Mouse (Mus musculus) gastrocnemius, postnatal 36 days (tissue): ENCODE results near the gene Mrpl48. TPM values are rescaled to one million over a fixed set of nuclear protein-coding genes. Genes with fewer than 3 reads are reported as not detected.

Experiments
- DNase-seq, 2 experiments: peaks; one replicate each; pipeline ENCODE4 v3.0.0; 2022
- intact Hi-C: fragments of 180-260 bp; cut with DNase I; formaldehyde crosslinking; loops from one replicate; pipeline ENCODE4 v1.15.1; 2025
- total RNA-seq, 2 experiments: library from RNA; stranded (reverse); gene quantifications; 2 replicates each; pipeline ENCODE4 v1.2.3; 2021

Gene Mrpl48
- total RNA-seq, 2 experiments from 2014 or later, result 54.6 to 60.6 TPM

DNA sequence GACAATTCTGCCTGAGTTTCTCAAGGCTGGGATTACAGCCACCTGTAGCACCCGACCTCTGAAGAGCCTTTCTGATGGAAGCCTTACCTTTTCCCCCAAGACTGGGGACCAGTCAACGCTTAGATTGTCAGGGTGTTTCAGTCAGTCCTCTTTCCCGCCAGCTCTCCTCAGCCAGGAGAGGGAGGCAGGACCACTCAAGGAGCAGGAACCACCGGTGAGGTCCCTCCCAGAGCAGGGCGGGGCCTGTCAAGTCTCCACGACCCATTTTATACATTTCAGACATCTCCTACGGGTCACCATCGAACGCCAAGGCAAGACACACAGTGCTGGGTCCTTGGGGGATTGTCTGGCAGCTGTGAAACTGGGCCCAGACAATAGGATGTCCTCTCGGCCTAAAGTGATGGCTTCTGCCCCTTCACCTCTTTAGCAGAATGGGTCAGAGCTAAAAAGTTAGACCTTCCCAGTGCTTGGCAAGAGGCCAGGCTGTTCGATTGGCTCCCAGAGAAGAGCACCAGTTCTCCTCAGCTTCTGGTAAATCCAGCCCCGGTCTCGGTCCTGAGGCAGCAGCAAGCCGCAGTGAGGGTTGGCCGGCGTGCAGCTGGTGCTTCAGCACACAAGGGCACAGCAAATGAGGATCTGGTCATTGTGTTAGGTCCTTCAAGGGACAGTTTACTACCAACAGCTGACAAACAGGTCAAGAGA is 107.7 kb downstream of the Mrpl48 start:
- DNase-seq, result no peak
- intact Hi-C loops, result no loop called here

DNA sequence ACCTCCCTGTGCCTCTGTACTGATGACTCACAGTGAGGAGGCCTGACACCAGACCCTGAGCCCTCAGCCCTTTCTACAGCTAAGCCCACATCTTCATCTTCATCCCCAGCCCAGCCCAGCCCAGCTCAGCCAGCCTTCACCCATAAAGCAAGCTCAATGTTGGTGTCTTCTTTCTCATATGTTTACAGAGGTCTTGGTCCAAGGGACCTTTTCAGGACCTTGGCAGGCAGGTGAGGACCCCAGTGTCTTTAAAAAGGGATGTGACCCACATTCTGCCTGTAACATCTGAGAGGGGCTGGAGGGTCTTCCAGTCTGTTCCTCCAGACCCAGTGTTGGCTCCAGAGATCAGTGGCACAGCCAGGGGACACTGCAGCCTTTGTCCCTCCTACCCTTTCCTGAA is 108.6 kb downstream of the Mrpl48 start:
- intact Hi-C loops, result loop anchor here (5.0 kb wide), 1 partner anchor 72 kb away; no protein-coding TSS in a partner anchor

DNA sequence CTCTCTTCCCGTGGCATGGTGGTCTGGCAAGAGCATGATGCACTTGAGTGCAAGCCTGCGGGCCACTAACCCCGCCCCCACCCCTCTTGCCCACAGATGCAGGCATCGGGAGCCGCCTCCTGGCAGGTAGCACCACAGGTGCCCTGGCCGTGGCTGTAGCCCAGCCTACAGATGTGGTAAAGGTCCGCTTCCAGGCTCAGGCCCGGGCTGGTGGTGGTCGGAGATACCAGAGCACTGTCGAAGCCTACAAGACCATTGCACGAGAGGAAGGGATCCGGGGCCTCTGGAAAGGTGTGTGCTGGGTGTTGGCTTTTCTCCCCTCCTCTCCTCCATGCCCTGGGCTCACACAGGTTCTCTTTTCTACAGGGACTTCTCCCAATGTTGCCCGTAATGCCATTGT is 110.1 kb downstream of the Mrpl48 start:
- intact Hi-C loops, result loop anchor here (5.0 kb wide), 1 partner anchor 71 kb away; no protein-coding TSS in a partner anchor
- no peak for DNase-seq

More for the DNA sequence above, 108.6 kb downstream of the Mrpl48 start:
- no peak for DNase-seq

- intact Hi-C loops, result loop anchor here (5.0 kb wide), 1 partner anchor 70 kb away; no protein-coding TSS in a partner anchor
- DNase-seq, result no peak
These were observed 110.7 kb downstream of the Mrpl48 start for GRCm38 (mm10) chr7:100497402-100497801.

GRCm38 (mm10) chr7:100496791-100497190 is 111.3 kb downstream of the Mrpl48 start:
- intact Hi-C loops, result loop anchor here (5.0 kb wide), 1 partner anchor 69 kb away; no protein-coding TSS in a partner anchor
- DNase-seq, result no peak

DNA sequence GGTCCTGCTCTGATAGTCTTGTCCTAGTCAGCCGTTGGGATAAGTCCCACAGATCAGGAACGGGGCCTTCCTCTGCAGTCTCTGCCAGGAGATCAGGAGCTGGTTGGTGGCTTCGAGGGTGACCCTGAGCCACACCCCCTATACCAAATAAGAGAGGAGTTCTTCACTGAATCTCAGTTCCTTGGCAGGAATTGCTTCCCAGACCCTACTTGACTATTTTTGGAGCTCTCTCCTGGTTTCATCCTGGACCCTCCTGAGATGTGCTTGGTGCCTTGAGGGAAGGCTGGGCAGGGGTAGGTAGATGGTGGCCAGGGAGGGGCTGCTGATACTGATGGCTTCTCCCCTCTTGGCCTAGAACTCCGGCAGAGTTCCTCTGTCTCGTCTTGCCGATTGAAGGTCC is 111.7 kb downstream of the Mrpl48 start:
- no peak for DNase-seq
- intact Hi-C loops, result loop anchor here (5.0 kb wide), 1 partner anchor 69 kb away; no protein-coding TSS in a partner anchor

Other genes with a start within 250 kb of the Mrpl48 start
- gene C2cd3, start 236.1 kb downstream of the Mrpl48 start, total RNA-seq, result 1 to 10 TPM; 5.6 to 6.5 TPM
- gene Ppme1, start 236.0 kb downstream of the Mrpl48 start, total RNA-seq, result 10 to 100 TPM; 25.3 to 27.0 TPM
- gene Ucp3, start 135.3 kb downstream of the Mrpl48 start, total RNA-seq, result 100 to 1,000 TPM; 173 to 239 TPM
- gene Ucp2, start 115.0 kb downstream of the Mrpl48 start, total RNA-seq, result 10 to 100 TPM; 29.8 to 36.9 TPM
- gene Dnajb13, start 93.3 kb downstream of the Mrpl48 start, total RNA-seq, result not detected
- gene Coa4, start 71.2 kb downstream of the Mrpl48 start, total RNA-seq, result 10 to 100 TPM in 1 of 2 experiments, 1 to 10 TPM in 1; 9.1 to 10.4 TPM
- gene Rab6a, start 891 bp downstream of the Mrpl48 start, total RNA-seq, result 10 to 100 TPM; 53.8 to 59.7 TPM
- gene Plekhb1, start 54.1 kb upstream of the Mrpl48 start, total RNA-seq, result 10 to 100 TPM; 24.3 to 27.6 TPM
- 10 to 100 TPM; 33.8 to 37.1 TPM for gene Fam168a, start 98.3 kb upstream of the Mrpl48 start, total RNA-seq